Mouse (Mus musculus) lung, adult 18-20 months (tissue): ENCODE measurements around the gene BC034090.
"Not testable (repeated sequence)": the region's sequence is repeated elsewhere in the genome, so short reads cannot be mapped to it uniquely, and the experiment has no call there.

ENCODE experiments used
- DNase-seq, 2 experiments: peaks; one replicate each; pipeline ENCODE4 v3.0.0; 2022; ENCODE audit warnings: mixed read lengths in 2 of 2

Gene BC034090

DNA sequence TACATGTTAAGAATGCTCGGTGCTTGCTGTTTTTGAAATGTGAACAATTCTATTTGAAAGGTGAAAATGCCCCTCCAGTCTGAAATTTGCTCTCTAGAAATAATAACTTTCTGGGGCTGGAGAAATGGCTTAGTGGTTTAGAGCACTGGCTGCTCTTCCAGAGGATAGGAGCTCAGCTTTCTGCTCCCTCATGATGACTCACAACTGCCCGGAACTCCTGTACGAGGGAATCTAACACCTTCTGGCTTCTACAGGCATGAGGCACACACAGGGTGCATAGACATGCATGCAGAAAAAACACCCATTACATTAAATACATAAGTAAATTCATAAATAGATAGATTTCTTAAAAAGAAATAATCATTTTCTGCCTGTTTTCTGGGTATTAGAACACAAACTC, 60.1 kb downstream of the BC034090 start:
- DNase-seq, result no peak

DNA sequence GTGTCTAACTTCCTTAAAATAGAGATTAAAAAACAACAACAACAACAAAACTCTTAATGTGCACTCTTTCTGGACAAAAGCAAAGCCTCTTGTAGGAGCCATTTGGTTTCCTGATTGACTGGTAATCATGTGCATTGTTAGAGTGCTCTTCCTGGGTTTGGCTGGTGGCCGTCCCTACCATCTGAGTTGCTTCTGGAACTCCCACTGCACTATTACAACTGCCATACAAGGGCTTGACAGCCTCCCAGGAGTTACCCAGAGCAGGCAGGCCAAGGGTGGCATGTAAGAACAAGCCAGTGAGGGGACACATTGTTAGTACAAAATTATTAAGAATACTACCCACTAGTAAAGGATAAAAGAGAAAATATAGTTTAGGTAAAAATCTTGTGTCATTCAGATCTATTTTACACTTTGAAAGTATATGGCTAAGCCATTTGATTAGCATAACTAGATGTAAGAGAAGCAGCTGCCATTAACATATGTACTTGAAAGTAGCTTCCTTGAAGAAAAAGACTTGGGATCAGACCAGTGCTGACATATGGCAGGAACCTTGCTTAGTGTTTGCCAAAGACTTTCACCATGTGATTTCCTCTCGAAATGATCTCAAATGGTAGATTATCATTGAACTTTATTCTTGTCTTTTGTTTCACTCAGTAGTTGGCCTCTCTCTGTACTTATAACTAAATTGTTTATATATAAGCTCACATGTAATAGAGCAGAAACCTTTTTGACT, 65.9 kb downstream of the BC034090 start:
- DNase-seq, result no peak

DNA sequence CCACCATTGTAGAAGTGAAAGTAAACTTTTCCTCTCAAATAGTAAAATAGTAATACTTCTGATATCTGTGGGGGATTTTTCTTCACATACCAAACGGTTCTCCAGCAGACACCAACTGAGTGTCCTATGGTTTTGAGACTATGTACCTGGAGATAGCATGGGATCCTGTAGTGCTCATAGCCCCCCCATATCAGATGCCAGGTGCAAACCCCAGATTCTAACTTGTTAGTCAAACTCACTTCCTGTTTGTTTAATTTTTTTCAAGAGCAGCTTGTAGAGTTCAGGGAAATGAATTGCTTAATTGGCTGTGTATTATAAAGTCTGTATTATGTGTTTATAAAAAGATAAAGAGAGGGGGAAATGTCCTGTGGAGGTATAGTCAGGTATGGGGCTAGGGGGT, 69.8 kb downstream of the BC034090 start:
- DNase-seq, result no peak

DNA sequence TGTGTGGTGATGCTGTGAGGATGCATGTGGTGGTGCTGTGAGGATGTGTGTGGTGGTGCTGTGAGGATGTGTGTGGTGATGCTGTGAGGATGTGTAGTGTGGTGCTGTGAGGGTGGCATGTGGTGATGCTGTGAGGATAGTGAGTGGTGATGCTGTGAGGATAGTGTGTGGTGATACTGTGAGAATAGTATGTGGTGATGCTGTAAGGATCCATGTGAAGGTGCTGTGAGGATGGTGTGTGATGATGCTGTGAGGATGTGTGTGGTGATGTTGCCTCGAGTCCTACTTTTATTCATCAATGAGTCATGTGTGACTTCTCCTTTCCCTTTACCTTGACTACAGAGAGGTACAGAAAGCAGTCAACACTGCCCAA, 70.6 kb downstream of the BC034090 start:
- not testable (repeated sequence) for DNase-seq

DNA sequence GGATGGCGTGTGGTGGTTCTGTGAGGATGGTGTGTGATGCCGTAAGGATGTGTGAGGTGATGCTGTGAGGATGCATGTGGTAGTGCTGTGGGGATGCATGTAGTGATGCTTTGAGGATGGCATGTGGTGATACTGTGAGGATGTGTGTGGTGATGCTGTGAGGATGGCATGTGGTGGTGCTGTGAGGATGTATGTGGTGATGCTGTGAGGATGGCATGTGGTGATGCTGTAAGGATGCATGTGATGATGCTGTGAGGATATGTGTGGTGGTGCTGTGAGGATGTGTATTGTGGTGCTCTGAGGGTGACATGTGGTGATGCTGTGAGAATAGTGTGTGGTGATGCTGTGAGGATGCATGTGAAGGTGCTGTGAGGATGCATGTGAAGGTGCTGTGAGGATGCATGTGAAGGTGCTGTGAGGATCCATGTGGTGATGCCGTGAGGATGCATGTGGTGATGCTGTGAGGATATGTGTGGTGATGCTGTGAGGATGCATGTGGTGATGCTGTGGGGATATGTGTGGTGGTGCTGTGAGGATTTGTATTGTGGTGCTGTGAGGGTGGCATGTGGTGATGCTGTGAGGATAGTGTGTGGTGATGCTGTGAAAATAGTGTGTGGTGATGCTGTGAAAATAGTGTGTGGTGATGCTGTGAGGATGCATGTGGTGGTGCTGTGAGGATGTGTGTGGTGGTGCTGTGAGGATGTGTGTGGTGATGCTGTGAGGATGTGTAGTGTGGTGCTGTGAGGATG, 71.2 kb downstream of the BC034090 start:
- DNase-seq, result no peak

DNA sequence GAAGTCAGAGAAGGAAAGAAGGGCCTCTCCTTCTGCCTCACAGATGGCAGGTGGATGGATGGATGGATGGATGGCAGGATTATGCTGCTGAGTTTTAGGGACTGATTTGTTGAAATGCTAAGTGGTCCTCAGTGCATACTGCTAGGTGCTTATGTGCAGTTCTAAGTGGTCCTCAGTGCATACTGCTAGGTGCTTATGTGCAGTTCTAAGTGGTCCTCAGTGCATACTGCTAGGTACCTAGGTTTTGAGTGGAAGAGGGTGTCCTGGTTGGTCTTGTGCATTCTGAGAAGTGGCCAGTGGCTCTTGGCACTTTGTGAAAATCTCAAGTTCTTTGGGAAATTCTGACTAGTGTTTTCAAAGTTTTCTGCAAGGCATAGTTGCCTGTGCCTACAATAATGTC, 74.3 kb downstream of the BC034090 start:
- peak; percentile 27 to 58 for DNase-seq

DNA sequence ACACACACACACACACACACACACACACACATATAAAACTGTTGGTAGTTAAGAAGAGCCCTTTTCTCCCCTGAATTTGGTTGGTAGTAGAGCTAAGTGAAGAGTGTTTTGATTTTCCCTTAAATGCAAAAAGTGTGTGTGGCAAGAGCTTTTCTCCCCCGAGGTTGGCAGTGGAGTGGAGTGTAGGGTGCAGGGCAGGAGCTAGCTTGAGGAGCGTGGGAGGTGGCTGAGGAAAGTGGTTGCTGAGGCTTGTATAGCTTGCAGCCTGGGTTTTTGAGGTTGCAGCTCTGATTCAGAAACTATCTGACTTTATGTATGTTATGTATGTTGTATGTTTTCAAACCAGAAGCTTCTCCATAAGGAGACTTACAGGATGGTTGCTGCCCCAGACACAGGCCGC, 76.8 kb downstream of the BC034090 start:
- peak; percentile 14 to 27 for DNase-seq
